Mouse (Mus musculus): ENCODE measurements around the gene Nck2.

DNA sequence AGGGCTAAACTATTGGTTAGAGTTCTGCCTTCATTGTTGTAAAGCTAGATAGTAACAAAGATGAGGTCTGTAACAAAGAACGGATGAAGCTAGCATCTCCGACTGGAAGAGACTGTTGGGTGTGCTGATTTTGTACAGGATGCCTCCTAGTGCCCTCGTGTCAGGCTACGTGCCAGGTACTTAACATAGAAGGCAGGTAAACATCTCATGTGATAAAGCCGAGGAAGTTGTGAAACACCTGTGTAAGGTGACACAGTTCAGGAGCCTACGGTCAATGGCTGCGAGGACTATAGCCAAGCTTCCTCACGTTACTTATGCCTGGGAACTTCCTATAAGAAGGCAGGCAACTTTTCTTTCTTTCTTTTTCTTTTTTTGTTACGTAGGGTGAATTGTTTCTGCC, at the start of gene Nck2:
- TF ChIP-seq CTCF (IDR thresholded peaks at IDR 0.05; ENCODE audit: insufficient read depth, low read depth, low read length), result no peak
- no peak for TF ChIP-seq POLR2A (IDR thresholded peaks at IDR 0.05; ENCODE audit: insufficient read depth, low read depth, low read length)
